Mouse (Mus musculus) hindbrain, embryonic 15.5 days (tissue): ENCODE data around the gene Wdr1. TPM values are rescaled to one million over a fixed set of nuclear protein-coding genes. Genes with fewer than 3 reads are reported as not detected.
A peak's percentile ranks its signal among the peaks of the same experiment; 100 is the strongest.

Experiments
- ATAC-seq: fragments of 200-750 bp; cut with Nextera tagmentation; 2 replicates; pipeline ENCODE4 v1.8.0; 2017; ENCODE audit warnings: low read depth, moderate number of reproducible peaks, moderate TSS enrichment; ENCODE audit not compliant: low FRiP score
- H3K27ac ChIP-seq: fragments of 300-500 bp; sonication (generic); replicated peaks from 2 replicates; pipeline ENCODE4 v1.5.1; 2015; ENCODE audit warnings: mild to moderate bottlenecking, inconsistent platforms
- H3K27me3 ChIP-seq: fragments of 300-500 bp; sonication (generic); 2 replicates; pipeline ENCODE4 v1.6.1; 2015; ENCODE audit warnings: control low read depth, inconsistent platforms
- H3K36me3 ChIP-seq: fragments of 300-500 bp; sonication (generic); 2 replicates; pipeline ENCODE4 v1.6.1; 2015; ENCODE audit warnings: control low read depth, inconsistent platforms
- H3K4me1 ChIP-seq: fragments of 300-500 bp; sonication (generic); replicated peaks from 2 replicates; pipeline ENCODE4 v1.6.1; 2015; ENCODE audit warnings: control low read depth, inconsistent platforms
- H3K4me2 ChIP-seq: fragments of 300-500 bp; sonication (generic); 2 replicates; pipeline ENCODE4 v1.6.1; 2015; ENCODE audit warnings: moderate library complexity, mild to moderate bottlenecking, inconsistent platforms
- H3K4me3 ChIP-seq: fragments of 300-500 bp; sonication (generic); 2 replicates; pipeline ENCODE4 v1.5.1; 2015; ENCODE audit warnings: mild to moderate bottlenecking, inconsistent platforms
- H3K9ac ChIP-seq: fragments of 300-500 bp; sonication (generic); 2 replicates; pipeline ENCODE4 v1.6.1; 2015; ENCODE audit warnings: inconsistent platforms
- H3K9me3 ChIP-seq: fragments of 300-500 bp; sonication (generic); 2 replicates; pipeline ENCODE4 v1.6.1; 2016; ENCODE audit warnings: control low read depth, inconsistent platforms
- WGBS: fragments of 180-500 bp; shearing (Covaris S2); methylation state at CpG from one replicate; pipeline ENCODE4 v1.1.7; 2015; 5-methylcytosine and 5-hydroxymethylcytosine counted together
- polyA plus RNA-seq: library from polyadenylated mRNA; unstranded; fragments of >200 nt; fragmentation: Nextera tagmentation; extraction: Ambion mirVana; gene quantifications from 2 replicates; pipeline ENCODE4 v1.2.1, GENCODE M21; 2015

Gene Wdr1
- polyA plus RNA-seq, 1 experiment from 2014 or later: 188 TPM

GRCm38 (mm10) chr5:38509568-38509967, 53.5 kb downstream of the Wdr1 start:
- Histone ChIP-seq H3K36me3 (no peaks in the 10 kb centered on the region), H3K4me1 (0 out of 2 replicates have a peak, but pooled peaks cover 5% of the 10 kb centered on the region), H3K4me2 (no peak overlapping the region), H3K9ac (no peak overlapping the region), H3K4me3 (no peak overlapping the region), H3K9me3 (no peaks in the 10 kb centered on the region), H3K27me3 (no peaks in the 10 kb centered on the region), H3K27ac (no peak overlapping the region)
- WGBS: 88% methylated on average over 4 of the region's 4 CpGs
- no peak for ATAC-seq

- ATAC-seq: no peak
- H3K4me2 ChIP-seq: no peak overlapping the region
- no peaks in the 10 kb centered on the region for H3K9me3 ChIP-seq
- no peak overlapping the region for H3K27ac ChIP-seq
- H3K4me3 ChIP-seq: no peak overlapping the region
- H3K9ac ChIP-seq: no peak overlapping the region
- 84% methylated on average over 3 of the region's 3 CpGs for WGBS
- H3K27me3 ChIP-seq: no peaks in the 10 kb centered on the region
- H3K4me1 ChIP-seq: no peaks in the 10 kb centered on the region
- H3K36me3 ChIP-seq: no peaks in the 10 kb centered on the region
These were observed 57.6 kb downstream of the Wdr1 start for GRCm38 (mm10) chr5:38505435-38505765.

- no peaks in the 10 kb centered on the region for H3K27me3 ChIP-seq
- no peak overlapping the region for H3K4me2 ChIP-seq
- H3K4me3 ChIP-seq: no peak overlapping the region
- no peaks in the 10 kb centered on the region for H3K4me1 ChIP-seq
- 65% methylated on average over 6 of the region's 6 CpGs for WGBS
- H3K27ac ChIP-seq: no peak overlapping the region
- no peaks in the 10 kb centered on the region for H3K36me3 ChIP-seq
- no peaks in the 10 kb centered on the region for H3K9me3 ChIP-seq
- H3K9ac ChIP-seq: no peak overlapping the region
- no peak for ATAC-seq
These were observed 58.1 kb downstream of the Wdr1 start for GRCm38 (mm10) chr5:38504747-38505434.

GRCm38 (mm10) chr5:38504116-38504515, 58.9 kb downstream of the Wdr1 start:
- Histone ChIP-seq H3K27me3 (no peaks in the 10 kb centered on the region), H3K4me2 (no peak overlapping the region), H3K4me3 (no peak overlapping the region), H3K9ac (no peak overlapping the region), H3K27ac (no peak overlapping the region), H3K36me3 (no peaks in the 10 kb centered on the region), H3K9me3 (no peaks in the 10 kb centered on the region), H3K4me1 (no peaks in the 10 kb centered on the region)
- ATAC-seq: no peak
- 84% methylated on average over 1 of the region's 1 CpGs for WGBS

GRCm38 (mm10) chr5:38502992-38503391, 60.0 kb downstream of the Wdr1 start, which contains the start of gene Slc2a9:
Gene Slc2a9 (minus strand): TSS chr5:38503143.
- no peaks in the 10 kb centered on the region for H3K4me1 ChIP-seq
- no peak within 1 kb of the TSS for H3K9ac ChIP-seq
- H3K36me3 ChIP-seq: no peaks in the 10 kb centered on the region
- no peak within 1 kb of the TSS for H3K4me2 ChIP-seq
- H3K9me3 ChIP-seq: no peaks in the 10 kb centered on the region
- no peak within 1 kb of the TSS for H3K27ac ChIP-seq
- no peak within 1 kb of the TSS for H3K4me3 ChIP-seq
- ATAC-seq: no peak
- no peaks in the 10 kb centered on the region for H3K27me3 ChIP-seq
- 94% methylated on average over 4 of the region's 4 CpGs for WGBS

GRCm38 (mm10) chr5:38500043-38500442, 63.0 kb downstream of the Wdr1 start:
- H3K4me1 ChIP-seq: no peaks in the 10 kb centered on the region
- no peaks in the 10 kb centered on the region for H3K36me3 ChIP-seq
- 95% methylated on average over 8 of the region's 8 CpGs for WGBS
- no peak overlapping the region for H3K9ac ChIP-seq
- no peaks in the 10 kb centered on the region for H3K9me3 ChIP-seq
- H3K27me3 ChIP-seq: no peaks in the 10 kb centered on the region
- no peak overlapping the region for H3K4me3 ChIP-seq
- H3K4me2 ChIP-seq: no peak overlapping the region
- no peak for ATAC-seq
- H3K27ac ChIP-seq: 0 out of 2 replicates have a peak overlapping the region, but pooled peaks have one; percentile 0

GRCm38 (mm10) chr5:38499316-38499811, 63.7 kb downstream of the Wdr1 start:
- no peak overlapping the region for H3K4me2 ChIP-seq
- 0 out of 2 replicates have a peak overlapping the region, but pooled peaks have one; percentile 0 for H3K27ac ChIP-seq
- no peaks in the 10 kb centered on the region for H3K9me3 ChIP-seq
- ATAC-seq: peak; percentile 85
- H3K9ac ChIP-seq: no peak overlapping the region
- H3K4me1 ChIP-seq: no peaks in the 10 kb centered on the region
- no peak overlapping the region for H3K4me3 ChIP-seq
- 62% methylated on average over 7 of the region's 7 CpGs for WGBS
- no peaks in the 10 kb centered on the region for H3K27me3 ChIP-seq
- H3K36me3 ChIP-seq: no peaks in the 10 kb centered on the region

GRCm38 (mm10) chr5:38498479-38498878, 64.5 kb downstream of the Wdr1 start:
- Histone ChIP-seq H3K4me3 (no peak overlapping the region), H3K9ac (no peak overlapping the region), H3K4me1 (no peaks in the 10 kb centered on the region), H3K27me3 (no peaks in the 10 kb centered on the region), H3K9me3 (no peaks in the 10 kb centered on the region), H3K36me3 (no peaks in the 10 kb centered on the region), H3K27ac (no peak overlapping the region), H3K4me2 (no peak overlapping the region)
- 78% methylated on average over 5 of the region's 5 CpGs for WGBS
- ATAC-seq: no peak

- Histone ChIP-seq H3K36me3 (no peaks in the 10 kb centered on the region), H3K27me3 (no peaks in the 10 kb centered on the region), H3K4me2 (no peak overlapping the region), H3K4me1 (no peaks in the 10 kb centered on the region), H3K9ac (no peak overlapping the region), H3K4me3 (no peak overlapping the region), H3K27ac (no peak overlapping the region), H3K9me3 (no peaks in the 10 kb centered on the region)
- ATAC-seq: no peak
- 83% methylated on average over 8 of the region's 8 CpGs for WGBS
These were observed 66.4 kb downstream of the Wdr1 start for GRCm38 (mm10) chr5:38496491-38497057.

- Histone ChIP-seq H3K27ac (no peak overlapping the region), H3K4me3 (no peak overlapping the region), H3K9me3 (no peaks in the 10 kb centered on the region), H3K4me2 (no peak overlapping the region), H3K4me1 (no peaks in the 10 kb centered on the region), H3K36me3 (no peaks in the 10 kb centered on the region), H3K9ac (no peak overlapping the region), H3K27me3 (no peaks in the 10 kb centered on the region)
- ATAC-seq: no peak
- 92% methylated on average over 6 of the region's 6 CpGs for WGBS
These were observed 69.1 kb downstream of the Wdr1 start for GRCm38 (mm10) chr5:38493890-38494289.

- Histone ChIP-seq H3K36me3 (no peaks in the 10 kb centered on the region), H3K9me3 (no peaks in the 10 kb centered on the region), H3K4me3 (no peak overlapping the region), H3K4me2 (no peak overlapping the region), H3K4me1 (no peaks in the 10 kb centered on the region), H3K27ac (no peak overlapping the region), H3K27me3 (no peaks in the 10 kb centered on the region), H3K9ac (no peak overlapping the region)
- no peak for ATAC-seq
- WGBS: 80% methylated on average over 8 of the region's 8 CpGs
These were observed 71.3 kb downstream of the Wdr1 start for GRCm38 (mm10) chr5:38491763-38492162.

- no peak for ATAC-seq
- H3K36me3 ChIP-seq: no peaks in the 10 kb centered on the region
- no peak overlapping the region for H3K9ac ChIP-seq
- no peak overlapping the region for H3K27ac ChIP-seq
- WGBS: 91% methylated on average over 4 of the region's 4 CpGs
- H3K27me3 ChIP-seq: no peaks in the 10 kb centered on the region
- H3K4me2 ChIP-seq: no peak overlapping the region
- no peaks in the 10 kb centered on the region for H3K4me1 ChIP-seq
- no peak overlapping the region for H3K4me3 ChIP-seq
- no peaks in the 10 kb centered on the region for H3K9me3 ChIP-seq
These were observed 73.3 kb downstream of the Wdr1 start for GRCm38 (mm10) chr5:38489739-38490138.
